Mouse (Mus musculus) embryonic facial prominence, embryonic 13.5 days (tissue): ENCODE data around the gene Man2a1. TPM values are rescaled to one million over a fixed set of nuclear protein-coding genes. Genes with fewer than 3 reads are reported as not detected.

Source experiments
- ATAC-seq: fragments of 200-750 bp; cut with Nextera tagmentation; 2 replicates; pipeline ENCODE4 v1.8.0; 2017; ENCODE audit warnings: low read depth; ENCODE audit not compliant: insufficient number of reproducible peaks, insufficient read depth, low FRiP score, low TSS enrichment
- H3K27ac ChIP-seq: fragments of 300-500 bp; sonication (generic); 2 replicates; pipeline ENCODE4 v1.5.1; 2015; ENCODE audit warnings: moderate library complexity, mild to moderate bottlenecking, inconsistent platforms
- H3K27me3 ChIP-seq: fragments of 300-500 bp; sonication (generic); 2 replicates; pipeline ENCODE4 v1.6.1; 2015; ENCODE audit warnings: mild to moderate bottlenecking, inconsistent platforms
- H3K36me3 ChIP-seq: fragments of 300-500 bp; sonication (generic); 2 replicates; pipeline ENCODE4 v1.6.1; 2015; ENCODE audit warnings: mild to moderate bottlenecking, inconsistent platforms
- H3K4me1 ChIP-seq: fragments of 300-500 bp; sonication (generic); 2 replicates; pipeline ENCODE4 v1.6.1; 2015; ENCODE audit warnings: inconsistent platforms
- H3K4me2 ChIP-seq: fragments of 300-500 bp; sonication (generic); 2 replicates; pipeline ENCODE4 v1.6.1; 2015; ENCODE audit warnings: moderate library complexity, mild to moderate bottlenecking, inconsistent platforms
- H3K4me3 ChIP-seq: fragments of 300-500 bp; sonication (generic); 2 replicates; pipeline ENCODE4 v1.5.1; 2015; ENCODE audit warnings: mild to moderate bottlenecking, inconsistent platforms
- H3K9ac ChIP-seq: fragments of 300-500 bp; sonication (generic); 2 replicates; pipeline ENCODE4 v1.6.1; 2015; ENCODE audit warnings: mild to moderate bottlenecking, inconsistent platforms
- H3K9me3 ChIP-seq: fragments of 300-500 bp; sonication (generic); 2 replicates; pipeline ENCODE4 v1.6.1; 2016; ENCODE audit warnings: inconsistent platforms
- WGBS: fragments of 180-500 bp; shearing (Covaris S2); methylation state at CpG from one replicate; pipeline ENCODE4 v1.1.7; 2015; ENCODE audit warnings: mixed read lengths; 5-methylcytosine and 5-hydroxymethylcytosine counted together
- polyA plus RNA-seq: library from polyadenylated mRNA; unstranded; fragments of >200 nt; fragmentation: Nextera tagmentation; extraction: Ambion mirVana; gene quantifications from 2 replicates; pipeline ENCODE4 v1.2.1, GENCODE M21; 2015

Man2a1 gene
- polyA plus RNA-seq, 1 experiment from 2014 or later, result 10.0 TPM

GRCm38 (mm10) chr17:64723162-64723561 is 122.6 kb downstream of the Man2a1 start:
- H3K4me2 ChIP-seq, result no peak overlapping the region
- no peaks in the 10 kb centered on the region for H3K27me3 ChIP-seq
- H3K9me3 ChIP-seq, result no peaks in the 10 kb centered on the region
- ATAC-seq, result no peak
- no peaks in the 10 kb centered on the region for H3K4me1 ChIP-seq
- WGBS, result 89% methylated on average over 1 of the region's 1 CpGs
- no peak overlapping the region for H3K27ac ChIP-seq
- no peak overlapping the region for H3K9ac ChIP-seq
- peaks cover 23% of the 10 kb centered on the region for H3K36me3 ChIP-seq
- no peak overlapping the region for H3K4me3 ChIP-seq

GRCm38 (mm10) chr17:64725214-64725613 is 124.7 kb downstream of the Man2a1 start:
- no peak for ATAC-seq
- Histone ChIP-seq H3K27ac (no peak overlapping the region), H3K9ac (no peak overlapping the region), H3K27me3 (no peaks in the 10 kb centered on the region), H3K36me3 (peaks cover 19% of the 10 kb centered on the region; the same call in 1 of the 2 replicates), H3K4me1 (no peaks in the 10 kb centered on the region), H3K4me3 (no peak overlapping the region), H3K4me2 (no peak overlapping the region), H3K9me3 (no peaks in the 10 kb centered on the region)
- WGBS, result 92% methylated on average over 3 of the region's 3 CpGs

- Histone ChIP-seq H3K27ac (no peak overlapping the region), H3K4me3 (no peak overlapping the region), H3K36me3 (peaks cover 19% of the 10 kb centered on the region; the same call in 1 of the 2 replicates), H3K4me1 (no peaks in the 10 kb centered on the region), H3K4me2 (no peak overlapping the region), H3K9me3 (no peaks in the 10 kb centered on the region), H3K9ac (no peak overlapping the region), H3K27me3 (no peaks in the 10 kb centered on the region)
- no peak for ATAC-seq
- 89% methylated on average over 7 of the region's 7 CpGs for WGBS
Observed at GRCm38 (mm10) chr17:64726032-64726431, 125.5 kb downstream of the Man2a1 start.

GRCm38 (mm10) chr17:64735492-64735891 is 135.0 kb downstream of the Man2a1 start:
- no peak overlapping the region for H3K27ac ChIP-seq
- H3K36me3 ChIP-seq, result peaks cover 30% of the 10 kb centered on the region
- no peak overlapping the region for H3K9ac ChIP-seq
- peaks cover 5% of the 10 kb centered on the region; the same call in 1 of the 2 replicates for H3K4me1 ChIP-seq
- H3K4me3 ChIP-seq, result no peak overlapping the region
- no peaks in the 10 kb centered on the region for H3K9me3 ChIP-seq
- no peak for ATAC-seq
- H3K4me2 ChIP-seq, result no peak overlapping the region
- WGBS, result 90% methylated on average over 4 of the region's 4 CpGs
- H3K27me3 ChIP-seq, result no peaks in the 10 kb centered on the region

- Histone ChIP-seq H3K4me2 (no peak overlapping the region), H3K9ac (no peak overlapping the region), H3K27me3 (no peaks in the 10 kb centered on the region), H3K4me3 (no peak overlapping the region), H3K27ac (no peak overlapping the region), H3K9me3 (no peaks in the 10 kb centered on the region), H3K4me1 (peaks cover 5% of the 10 kb centered on the region; the same call in 1 of the 2 replicates), H3K36me3 (peaks cover 53% of the 10 kb centered on the region)
- no peak for ATAC-seq
- 73% methylated on average over 1 of the region's 1 CpGs for WGBS
Observed at GRCm38 (mm10) chr17:64737918-64738317, 137.4 kb downstream of the Man2a1 start.

GRCm38 (mm10) chr17:64739129-64739528 is 138.6 kb downstream of the Man2a1 start:
- Histone ChIP-seq H3K27ac (no peak overlapping the region), H3K4me2 (no peak overlapping the region), H3K9ac (no peak overlapping the region), H3K27me3 (no peaks in the 10 kb centered on the region), H3K4me1 (peaks cover 5% of the 10 kb centered on the region; the same call in 1 of the 2 replicates), H3K9me3 (no peaks in the 10 kb centered on the region), H3K4me3 (no peak overlapping the region), H3K36me3 (peaks cover 58% of the 10 kb centered on the region)
- no peak for ATAC-seq
- WGBS, result 93% methylated on average over 6 of the region's 6 CpGs

- no peak overlapping the region for H3K4me2 ChIP-seq
- no peak for ATAC-seq
- no peak overlapping the region for H3K4me3 ChIP-seq
- H3K27ac ChIP-seq, result no peak overlapping the region
- H3K9me3 ChIP-seq, result peaks cover 4% of the 10 kb centered on the region; the same call in 1 of the 2 replicates
- 88% methylated on average over 6 of the region's 6 CpGs for WGBS
- no peaks in the 10 kb centered on the region for H3K27me3 ChIP-seq
- H3K36me3 ChIP-seq, result peaks cover 61% of the 10 kb centered on the region
- H3K9ac ChIP-seq, result no peak overlapping the region
- H3K4me1 ChIP-seq, result no peaks in the 10 kb centered on the region; the same call in 1 of the 2 replicates
Observed at GRCm38 (mm10) chr17:64742715-64743605, 142.4 kb downstream of the Man2a1 start.

- Histone ChIP-seq H3K4me2 (no peak overlapping the region), H3K4me1 (no peaks in the 10 kb centered on the region), H3K9ac (no peak overlapping the region), H3K4me3 (no peak overlapping the region), H3K27me3 (no peaks in the 10 kb centered on the region), H3K9me3 (peaks cover 4% of the 10 kb centered on the region; the same call in 1 of the 2 replicates), H3K36me3 (peaks cover 57% of the 10 kb centered on the region), H3K27ac (no peak overlapping the region)
- ATAC-seq, result no peak
- WGBS, result 95% methylated on average over 13 of the region's 13 CpGs
Observed at GRCm38 (mm10) chr17:64743606-64744300, 143.2 kb downstream of the Man2a1 start.

- 87% methylated on average over 8 of the region's 8 CpGs for WGBS
- H3K36me3 ChIP-seq, result peaks cover 52% of the 10 kb centered on the region
Observed at GRCm38 (mm10) chr17:64746637-64747225, 146.2 kb downstream of the Man2a1 start.

GRCm38 (mm10) chr17:64747461-64747860 is 146.9 kb downstream of the Man2a1 start:
- Histone ChIP-seq H3K4me2 (no peak overlapping the region), H3K9ac (no peak overlapping the region), H3K36me3 (peaks cover 45% of the 10 kb centered on the region), H3K27me3 (no peaks in the 10 kb centered on the region), H3K4me1 (no peaks in the 10 kb centered on the region), H3K27ac (no peak overlapping the region), H3K4me3 (no peak overlapping the region), H3K9me3 (peaks cover 4% of the 10 kb centered on the region; the same call in 1 of the 2 replicates)
- 89% methylated on average over 5 of the region's 5 CpGs for WGBS
- no peak for ATAC-seq

More at GRCm38 (mm10) chr17:64746637-64747225, 146.2 kb downstream of the Man2a1 start:
- ATAC-seq, result no peak
- no peak overlapping the region for H3K27ac ChIP-seq
- no peak overlapping the region for H3K4me3 ChIP-seq
- no peak overlapping the region for H3K4me2 ChIP-seq
- no peaks in the 10 kb centered on the region for H3K4me1 ChIP-seq
- no peak overlapping the region for H3K9ac ChIP-seq
- no peaks in the 10 kb centered on the region for H3K27me3 ChIP-seq
- H3K9me3 ChIP-seq, result peaks cover 4% of the 10 kb centered on the region; the same call in 1 of the 2 replicates

GRCm38 (mm10) chr17:64748131-64748530 is 147.6 kb downstream of the Man2a1 start:
- peaks cover 4% of the 10 kb centered on the region; the same call in 1 of the 2 replicates for H3K9me3 ChIP-seq
- no peak overlapping the region for H3K27ac ChIP-seq
- 69% methylated on average over 2 of the region's 2 CpGs for WGBS
- H3K36me3 ChIP-seq, result peaks cover 39% of the 10 kb centered on the region
- no peak overlapping the region for H3K4me3 ChIP-seq
- no peak overlapping the region for H3K4me2 ChIP-seq
- no peak overlapping the region for H3K9ac ChIP-seq
- no peaks in the 10 kb centered on the region for H3K4me1 ChIP-seq
- no peaks in the 10 kb centered on the region for H3K27me3 ChIP-seq
- ATAC-seq, result no peak
